Mouse (Mus musculus) C2C12 (cell line): Measurements from ENCODE around the gene Rbks.

Experiments used
- CEBPB ChIP-seq: IDR thresholded peaks from one replicate; pipeline ENCODE4 v1.6.1; 2011; ENCODE audit warnings: low read depth, mild to moderate bottlenecking, control low read depth, moderate library complexity
- CTCF ChIP-seq: IDR thresholded peaks from one replicate; pipeline ENCODE4 v1.5.1; 2011; ENCODE audit not compliant: control insufficient read depth, insufficient read depth, insufficient read length
- MAX ChIP-seq: IDR thresholded peaks from one replicate; pipeline ENCODE4 v1.6.1; 2011; ENCODE audit warnings: mild to moderate bottlenecking, control low read depth
- MYOD1 ChIP-seq: IDR thresholded peaks from one replicate; pipeline ENCODE4 v1.6.1; 2011; ENCODE audit warnings: low read depth; ENCODE audit not compliant: control insufficient read depth, insufficient read length
- USF1 ChIP-seq: IDR thresholded peaks from one replicate; pipeline ENCODE4 v1.6.1; 2011; ENCODE audit warnings: low read depth, mild to moderate bottlenecking, control low read depth, moderate library complexity

DNA sequence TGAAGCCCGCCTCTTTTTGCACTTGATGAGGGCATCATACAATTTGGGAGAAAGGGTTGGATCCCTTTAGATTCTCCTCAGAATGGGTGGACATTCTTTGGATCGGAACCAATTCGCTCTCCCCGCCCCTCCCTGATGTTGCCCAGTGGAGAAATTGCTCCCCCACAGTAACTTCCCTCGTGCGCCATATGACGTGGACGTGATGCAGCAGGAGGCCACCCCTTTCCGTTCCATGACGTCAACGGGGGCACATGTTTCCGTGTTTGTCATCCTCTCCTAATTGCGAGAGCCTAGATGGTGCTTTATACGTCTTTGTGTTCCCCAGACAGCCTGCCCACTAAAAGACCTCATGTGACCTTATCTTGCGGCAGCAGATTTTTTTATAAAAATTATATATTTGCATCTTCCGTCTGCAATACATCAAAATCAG, 885 bp upstream of the Rbks start:
- peak; percentile 12 for TF ChIP-seq MYOD1
- TF ChIP-seq CTCF = no peak
- TF ChIP-seq USF1 = peak; percentile 63
- TF ChIP-seq MAX = peak; percentile 64
- TF ChIP-seq CEBPB = no peak
